In genomic region chr1:160387446-160387845, GRCm38 (mm10) we compare ENCODE assay signal across 35 mouse cellular contexts.
"Had no signal": no experiment of that assay in that cellular context is flagged by ENCODE, and none has a peak within 500 bp of the region (broad histone marks: within the 10 kb centered on the region; RNA-seq: fewer than 3 reads in every experiment).

No protein-coding gene starts in this region.

- H3K4me3 ChIP-seq: heart, embryonic 12.5 days; heart, embryonic 13.5 days; heart, embryonic 15.5 days; hindbrain, embryonic 10.5 days; hindbrain, embryonic 12.5 days; hindbrain, embryonic 13.5 days; hindbrain, embryonic 15.5 days; intestine, embryonic 15.5 days; kidney, embryonic 15.5 days; layer of hippocampus, adult 2 months; left cerebral cortex, adult 2 months had no signal

- DNase-seq: heart, postnatal 10 days; heart, postnatal 14 days; heart, postnatal 36 days; heart, postnatal 4 days; kidney, adult 11 months; kidney, adult 18-20 months; kidney, adult 2 months; kidney, adult 8-10 months; kidney, adult 9 months; kidney, postnatal 10 days; kidney, postnatal 14 days; kidney, postnatal 25 days; kidney, postnatal 36 days; kidney, postnatal 4 days; layer of hippocampus, adult 9-11 months; layer of hippocampus, postnatal 36 days had no signal

- H3K27ac ChIP-seq: heart, embryonic 13.5 days; heart, embryonic 15.5 days; hindbrain, embryonic 10.5 days; hindbrain, embryonic 12.5 days; hindbrain, embryonic 13.5 days; hindbrain, embryonic 14.5 days; hindbrain, embryonic 15.5 days; hindbrain, postnatal 0 days; intestine, embryonic 15.5 days; kidney, embryonic 15.5 days; kidney, postnatal 0 days; layer of hippocampus, adult 2 months; left cerebral cortex, adult 2 months had no signal

- H3K4me1 ChIP-seq: heart, embryonic 12.5 days; heart, embryonic 13.5 days; heart, embryonic 15.5 days; hindbrain, embryonic 10.5 days; hindbrain, embryonic 12.5 days; hindbrain, embryonic 13.5 days; hindbrain, embryonic 15.5 days; intestine, embryonic 15.5 days; kidney, embryonic 15.5 days had no signal

- H3K36me3 ChIP-seq: heart, embryonic 12.5 days; heart, embryonic 13.5 days; heart, embryonic 15.5 days; hindbrain, embryonic 10.5 days; hindbrain, embryonic 12.5 days; hindbrain, embryonic 13.5 days; hindbrain, embryonic 15.5 days; intestine, embryonic 15.5 days; kidney, embryonic 15.5 days had no signal

- H3K4me2 ChIP-seq: heart, embryonic 11.5 days; heart, embryonic 12.5 days; heart, embryonic 13.5 days; heart, embryonic 15.5 days; hindbrain, embryonic 12.5 days; hindbrain, embryonic 13.5 days; hindbrain, embryonic 14.5 days; hindbrain, embryonic 15.5 days; intestine, embryonic 15.5 days; kidney, embryonic 15.5 days had no signal

- ATAC-seq: hindbrain, embryonic 16.5 days; hindbrain, postnatal 0 days; inflammation-experienced regulatory T-cells, adult 6 months; intestine, embryonic 15.5 days; intestine, embryonic 16.5 days; intestine, postnatal 0 days had no signal

- H3K9ac ChIP-seq: heart, embryonic 12.5 days; heart, embryonic 13.5 days; heart, embryonic 15.5 days; hindbrain, embryonic 12.5 days; hindbrain, embryonic 13.5 days; hindbrain, embryonic 14.5 days; hindbrain, embryonic 15.5 days; intestine, embryonic 15.5 days; kidney, embryonic 15.5 days had no signal

- H3K9me3 ChIP-seq: heart, embryonic 12.5 days; heart, embryonic 13.5 days; heart, embryonic 15.5 days; hindbrain, embryonic 10.5 days; hindbrain, embryonic 12.5 days; hindbrain, embryonic 13.5 days; hindbrain, embryonic 15.5 days; intestine, embryonic 15.5 days; kidney, embryonic 15.5 days had no signal

- H3K27me3 ChIP-seq: heart, embryonic 12.5 days; heart, embryonic 13.5 days; heart, embryonic 15.5 days; hindbrain, embryonic 12.5 days; hindbrain, embryonic 13.5 days; hindbrain, embryonic 15.5 days; intestine, embryonic 15.5 days; kidney, embryonic 15.5 days had no signal
